Comparison of ENCODE assay signal across 14 mouse cellular contexts in genomic region chr8:120376215-120376614, GRCm38 (mm10).
DNase-seq lines count a peak whose midpoint lies in the region; ATAC-seq and TF ChIP-seq lines count a peak whose summit lies in the region.
"Had no signal": no experiment of that assay in that cellular context is flagged by ENCODE, and none has a peak within 500 bp of the region (broad histone marks: within the 10 kb centered on the region; RNA-seq: fewer than 3 reads in every experiment).

No protein-coding gene starts in this region.

- no peak for TF ChIP-seq EP300 in stomach, postnatal 0 days (optimal IDR thresholded peaks at IDR 0.05)

- TF ChIP-seq CTCF in stomach, postnatal 0 days (IDR thresholded peaks at IDR 0.05; ENCODE audit: low read depth) = no peak

- H3K36me3 ChIP-seq in kidney, embryonic 14.5 days (ENCODE audit: control insufficient read depth, insufficient read depth, low read length) = no peaks in the 10 kb centered on the region
- no peaks in the 10 kb centered on the region for H3K36me3 ChIP-seq in stomach, embryonic 16.5 days (ENCODE audit: control insufficient read depth, insufficient read depth, low read length)
- H3K36me3 ChIP-seq in stomach, postnatal 0 days (ENCODE audit: control insufficient read depth, insufficient read depth, low read length) = no peaks in the 10 kb centered on the region
- H3K36me3 ChIP-seq in liver, embryonic 12.5 days = no peaks in the 10 kb centered on the region
- H3K36me3 ChIP-seq in neural tube, embryonic 15.5 days = no peaks in the 10 kb centered on the region

- H3K4me3 ChIP-seq in kidney, embryonic 14.5 days (ENCODE audit: low read length) = no peak overlapping the region
- no peak overlapping the region for H3K4me3 ChIP-seq in stomach, embryonic 16.5 days (replicated peaks; ENCODE audit: low read length)
- H3K4me3 ChIP-seq in stomach, postnatal 0 days (ENCODE audit: low read depth, low read length) = no peak overlapping the region
- no peak overlapping the region for H3K4me3 ChIP-seq in liver, embryonic 12.5 days
- no peak overlapping the region for H3K4me3 ChIP-seq in neural tube, embryonic 15.5 days (replicated peaks)

- no peak overlapping the region for H3K4me2 ChIP-seq in kidney, embryonic 14.5 days (replicated peaks; ENCODE audit: low read depth, low read length)
- no peak overlapping the region for H3K4me2 ChIP-seq in stomach, embryonic 16.5 days (ENCODE audit: low read depth, low read length)
- no peak overlapping the region for H3K4me2 ChIP-seq in stomach, postnatal 0 days (replicated peaks; ENCODE audit: low read depth)
- no peak overlapping the region for H3K4me2 ChIP-seq in liver, embryonic 12.5 days
- no peak overlapping the region for H3K4me2 ChIP-seq in neural tube, embryonic 15.5 days

- peaks cover 75% of the 10 kb centered on the region for H3K4me1 ChIP-seq in kidney, embryonic 14.5 days (ENCODE audit: control insufficient read depth, insufficient read depth, low read length)
- H3K4me1 ChIP-seq in stomach, embryonic 16.5 days (ENCODE audit: control insufficient read depth, insufficient read depth, low read length) = peaks cover 44% of the 10 kb centered on the region
- peaks cover 14% of the 10 kb centered on the region for H3K4me1 ChIP-seq in stomach, postnatal 0 days (replicated peaks; ENCODE audit: control insufficient read depth, insufficient read depth)
- H3K4me1 ChIP-seq in liver, embryonic 12.5 days = peaks cover 88% of the 10 kb centered on the region
- peaks cover 65% of the 10 kb centered on the region for H3K4me1 ChIP-seq in neural tube, embryonic 15.5 days

- ATAC-seq in kidney, embryonic 14.5 days (ENCODE audit: low FRiP score, low TSS enrichment) = no peak
- no peak for ATAC-seq in stomach, embryonic 16.5 days (ENCODE audit: insufficient read depth, low FRiP score)
- ATAC-seq in stomach, postnatal 0 days (ENCODE audit: low FRiP score, low TSS enrichment) = no peak
- no peak for ATAC-seq in liver, embryonic 12.5 days
- no peak for ATAC-seq in neural tube, embryonic 15.5 days (ENCODE audit: low FRiP score)
- ATAC-seq: intestine, postnatal 0 days had no signal

- 59% methylated on average over 4 of the region's 4 CpGs for WGBS in kidney, embryonic 14.5 days
- WGBS in stomach, embryonic 16.5 days = 79% methylated on average over 4 of the region's 4 CpGs
- 75% methylated on average over 4 of the region's 4 CpGs for WGBS in stomach, postnatal 0 days
- WGBS in liver, embryonic 12.5 days (ENCODE audit: insufficient replicate concordance) = 68% methylated on average over 4 of the region's 4 CpGs
- WGBS in neural tube, embryonic 15.5 days = 34% methylated on average over 4 of the region's 4 CpGs

- peak overlapping the region; percentile 59; the same call in 1 of the 2 replicates for H3K27ac ChIP-seq in kidney, embryonic 14.5 days (ENCODE audit: low read depth, low read length)
- H3K27ac ChIP-seq in stomach, embryonic 16.5 days (ENCODE audit: low read length) = no peak overlapping the region
- no peak overlapping the region for H3K27ac ChIP-seq in stomach, postnatal 0 days (replicated peaks)
- peak overlapping the region; percentile 97 for H3K27ac ChIP-seq in liver, embryonic 12.5 days
- peak overlapping the region; percentile 13; the same call in 1 of the 2 replicates for H3K27ac ChIP-seq in neural tube, embryonic 15.5 days (replicated peaks)

- H3K9me3 ChIP-seq in kidney, embryonic 14.5 days (ENCODE audit: control insufficient read depth, low read length) = no peaks in the 10 kb centered on the region
- no peaks in the 10 kb centered on the region for H3K9me3 ChIP-seq in stomach, embryonic 16.5 days (replicated peaks; ENCODE audit: control insufficient read depth, low read length)
- H3K9me3 ChIP-seq in stomach, postnatal 0 days (ENCODE audit: control insufficient read depth, low read length) = no peaks in the 10 kb centered on the region
- H3K9me3 ChIP-seq in liver, embryonic 12.5 days (replicated peaks) = no peaks in the 10 kb centered on the region
- no peaks in the 10 kb centered on the region for H3K9me3 ChIP-seq in neural tube, embryonic 15.5 days (replicated peaks)

- H3K27me3 ChIP-seq in kidney, embryonic 14.5 days (ENCODE audit: control insufficient read depth, insufficient read depth, low read length) = no peaks in the 10 kb centered on the region
- no peaks in the 10 kb centered on the region for H3K27me3 ChIP-seq in stomach, embryonic 16.5 days (ENCODE audit: control insufficient read depth, insufficient read depth, low read length)
- H3K27me3 ChIP-seq in stomach, postnatal 0 days (ENCODE audit: control insufficient read depth, insufficient read depth, low read length) = no peaks in the 10 kb centered on the region
- 0 out of 2 replicates have a peak, but pooled peaks cover 5% of the 10 kb centered on the region for H3K27me3 ChIP-seq in liver, embryonic 12.5 days (replicated peaks)
- no peaks in the 10 kb centered on the region for H3K27me3 ChIP-seq in neural tube, embryonic 15.5 days (replicated peaks)

- no peak overlapping the region for H3K9ac ChIP-seq in kidney, embryonic 14.5 days (ENCODE audit: low read depth, low read length)
- 0 out of 2 replicates have a peak overlapping the region, but pooled peaks have one; percentile 11 for H3K9ac ChIP-seq in stomach, embryonic 16.5 days (ENCODE audit: low read length)
- no peak overlapping the region for H3K9ac ChIP-seq in stomach, postnatal 0 days (ENCODE audit: low read length)
- H3K9ac ChIP-seq in liver, embryonic 12.5 days = peak overlapping the region; percentile 75
- H3K9ac ChIP-seq in neural tube, embryonic 15.5 days (replicated peaks) = no peak overlapping the region

- DNase-seq in kidney, postnatal 36 days = no peak
- no peak for DNase-seq in stomach, postnatal 0 days (ENCODE audit: low spot score)
- DNase-seq in right cerebral cortex, postnatal 4 days = no peak
- no peak for DNase-seq in heart, adult 9 months (ENCODE audit: low spot score in 2 of 2)
- DNase-seq: cerebellum, adult 11 months; heart, postnatal 14 days; layer of hippocampus, postnatal 36 days; lung, postnatal 14 days; thymus, postnatal 36 days had no signal

Comparison
In these comparisons a context has a peak if more than half of its experiments do, and no peak if none do; other contexts are left out.
1. H3K9ac ChIP-seq: peak in stomach, embryonic 16.5 days (single experiment) and liver, embryonic 12.5 days (single experiment); none in kidney, embryonic 14.5 days (single experiment), stomach, postnatal 0 days (single experiment) and neural tube, embryonic 15.5 days (single experiment).
2. H3K27ac ChIP-seq: peak in kidney, embryonic 14.5 days (single experiment), liver, embryonic 12.5 days (single experiment) and neural tube, embryonic 15.5 days (single experiment); none in stomach, embryonic 16.5 days (single experiment) and stomach, postnatal 0 days (single experiment).